Mouse (Mus musculus) pancreas, adult 10 weeks (tissue): ENCODE results near the gene Inhba. TPM values are rescaled to one million over a fixed set of nuclear protein-coding genes. Genes with fewer than 3 reads are reported as not detected.

Experiments used
- polyA plus RNA-seq: library from polyadenylated mRNA; stranded (reverse); fragments of 350-450 nt; fragmentation: Illumina TruSeq; extraction: RNeasy Lipid Tissue Mini Kit (QIAGEN cat#74804); gene quantifications from one replicate; pipeline ENCODE4 v1.2.3, GENCODE M21; 2015; ENCODE audit warnings: low read depth, low replicate concordance; ENCODE audit not compliant: insufficient read depth

The Inhba gene
- polyA plus RNA-seq: 0.31 TPM

DNA sequence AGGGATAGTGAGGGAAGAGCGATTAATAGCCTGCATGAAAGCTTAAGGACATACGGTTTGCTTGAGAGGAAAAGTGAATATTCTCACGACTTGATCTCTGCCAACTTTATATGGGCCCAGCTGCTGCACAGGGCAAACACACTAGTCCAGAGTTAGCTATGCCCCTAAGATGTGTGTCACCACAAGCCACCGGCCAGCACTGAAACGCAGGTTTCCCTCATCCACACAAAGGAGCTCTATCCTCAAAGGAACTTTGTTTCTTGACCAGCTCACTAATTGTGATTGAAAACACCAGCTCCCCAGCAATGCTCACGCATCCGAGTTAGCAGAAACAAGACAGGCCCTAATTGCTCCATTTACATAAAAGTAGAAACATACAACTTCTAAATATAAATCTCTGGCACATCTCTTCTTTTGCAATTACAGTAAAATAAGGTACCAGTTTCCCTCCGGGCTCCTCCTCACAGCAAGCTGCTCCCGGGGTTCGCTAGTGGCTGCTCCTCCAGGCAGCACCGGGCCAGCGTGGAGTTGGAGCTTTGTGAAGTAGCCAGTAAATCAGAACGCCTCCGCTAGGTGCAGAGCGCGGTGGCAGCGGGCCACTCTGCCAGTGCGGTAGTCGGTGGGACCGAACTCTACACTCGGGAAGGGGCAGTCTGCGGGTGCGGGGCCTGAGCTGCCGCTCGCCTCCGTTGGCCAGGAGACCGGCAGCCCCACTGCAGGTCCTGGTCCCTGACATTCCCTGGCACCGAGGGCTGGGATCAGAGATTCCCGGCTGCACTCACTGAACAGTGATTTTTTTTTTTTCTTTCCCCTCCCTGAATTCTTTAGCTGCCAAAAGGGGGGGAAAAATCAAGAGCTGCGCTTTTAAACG, at the start of gene Inhba:
Gene Inhba (plus strand): TSS at position 480 of the 871 bp plus-strand sequence.

